Mouse (Mus musculus): ENCODE results near the gene Cpeb2. TPM values are rescaled to one million over a fixed set of nuclear protein-coding genes. Genes with fewer than 3 reads are reported as not detected.

Cpeb2 gene
- total RNA-seq, 2 experiments from 2014 or later, result 28.5 to 31.9 TPM

DNA sequence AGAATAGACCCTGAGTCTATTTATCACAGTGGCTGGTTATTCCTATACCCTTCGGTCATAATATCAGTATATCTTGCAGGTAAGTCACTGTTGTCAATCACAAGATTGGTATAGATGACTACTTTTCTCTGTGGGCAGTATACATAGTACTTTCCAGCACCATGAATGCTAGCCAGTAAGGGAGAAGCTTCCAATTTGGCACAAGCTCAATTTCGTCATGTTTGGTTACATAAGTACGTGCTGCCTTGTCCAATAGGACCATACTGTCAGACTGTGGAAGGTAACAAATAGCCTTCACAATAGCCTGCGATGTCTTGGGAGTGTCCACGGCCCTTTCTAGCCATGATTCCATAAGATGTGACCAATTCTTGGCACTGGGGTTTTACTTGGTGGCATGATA is 67.1 kb downstream of the Cpeb2 start:
- intact Hi-C loops (cut with DNase I), result no loop called here
- DNase-seq, result no peak

DNA sequence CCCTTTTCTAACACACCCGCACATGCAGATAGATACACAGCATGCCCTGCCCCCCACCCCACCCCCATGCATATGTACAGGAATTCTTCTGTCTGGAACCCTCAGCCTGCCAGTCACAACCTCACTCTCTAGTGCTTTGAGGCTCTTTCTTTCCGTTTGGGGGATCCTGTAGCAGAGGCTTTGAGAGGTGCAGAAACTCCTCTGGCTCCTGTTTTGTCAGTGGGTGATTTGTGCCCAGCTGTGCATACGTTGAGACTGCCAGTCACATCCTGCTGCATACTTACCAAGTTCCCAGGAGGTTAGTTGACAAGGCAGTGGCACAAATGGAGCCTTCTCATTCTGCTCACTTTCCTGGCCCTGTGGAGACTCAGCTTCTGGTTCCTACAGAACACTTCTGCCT is 68.0 kb downstream of the Cpeb2 start:
- DNase-seq, result no peak
- intact Hi-C loops (cut with DNase I), result no loop called here

DNA sequence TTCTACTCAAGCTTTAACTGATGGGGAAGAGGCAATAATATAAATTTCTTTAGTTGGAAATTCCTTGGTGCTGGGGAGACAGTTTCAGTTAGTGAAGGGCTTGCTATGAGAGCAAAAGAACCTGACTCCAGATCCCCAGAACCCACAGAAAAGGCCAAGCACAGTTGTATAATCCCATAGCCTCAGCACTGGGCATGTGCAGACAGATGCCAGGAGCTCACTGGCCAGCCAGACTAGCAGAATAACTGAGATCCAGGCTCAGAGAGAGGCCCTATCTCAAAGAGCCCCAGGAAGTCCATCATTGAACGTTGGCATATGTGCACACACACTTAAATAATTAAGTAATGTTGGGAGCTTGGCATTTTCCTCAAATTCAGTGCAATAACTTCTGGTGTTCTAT is 70.5 kb downstream of the Cpeb2 start:
- intact Hi-C loops (cut with DNase I), result no loop called here
- DNase-seq, result no peak

GRCm38 (mm10) chr5:43305449-43305848 is 72.5 kb downstream of the Cpeb2 start:
- no peak for DNase-seq
- intact Hi-C loops (cut with DNase I), result no loop called here

GRCm38 (mm10) chr5:43309961-43310360 is 77.0 kb downstream of the Cpeb2 start:
- intact Hi-C loops (cut with DNase I), result no loop called here
- DNase-seq, result no peak

- intact Hi-C loops (cut with DNase I), result no loop called here
- no peak for DNase-seq
Observed at GRCm38 (mm10) chr5:43324311-43324862, 91.4 kb downstream of the Cpeb2 start.

GRCm38 (mm10) chr5:43325561-43325960 is 92.6 kb downstream of the Cpeb2 start:
- intact Hi-C loops (cut with DNase I), result no loop called here
- DNase-seq, result no peak

DNA sequence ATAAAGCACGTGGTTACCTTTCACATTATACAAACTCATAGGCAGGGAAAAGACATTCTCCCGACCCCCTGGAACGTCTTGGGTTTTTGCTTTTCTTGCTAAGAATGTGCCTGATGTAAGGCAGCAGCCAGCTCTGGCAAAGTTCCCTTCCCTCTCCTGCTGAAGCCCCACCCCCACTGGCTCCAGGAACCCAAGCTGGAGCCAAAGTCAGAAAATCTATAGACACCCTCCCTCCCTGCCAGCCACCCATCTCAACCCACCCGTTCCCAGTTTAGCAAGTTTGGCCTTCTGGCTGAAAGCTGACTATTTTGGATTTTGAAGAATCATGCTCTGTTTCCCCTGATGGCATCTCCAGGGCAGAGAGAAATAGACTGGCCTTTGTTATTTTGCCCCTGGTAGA is 95.6 kb downstream of the Cpeb2 start:
- intact Hi-C loops (cut with DNase I), result no loop called here
- no peak for DNase-seq

- DNase-seq, result no peak
- intact Hi-C loops (cut with DNase I), result no loop called here
Observed at GRCm38 (mm10) chr5:43330260-43330659, 97.3 kb downstream of the Cpeb2 start.

- intact Hi-C loops (cut with DNase I), result no loop called here
- DNase-seq, result no peak
Observed at GRCm38 (mm10) chr5:43334469-43334868, 101.5 kb downstream of the Cpeb2 start.

DNA sequence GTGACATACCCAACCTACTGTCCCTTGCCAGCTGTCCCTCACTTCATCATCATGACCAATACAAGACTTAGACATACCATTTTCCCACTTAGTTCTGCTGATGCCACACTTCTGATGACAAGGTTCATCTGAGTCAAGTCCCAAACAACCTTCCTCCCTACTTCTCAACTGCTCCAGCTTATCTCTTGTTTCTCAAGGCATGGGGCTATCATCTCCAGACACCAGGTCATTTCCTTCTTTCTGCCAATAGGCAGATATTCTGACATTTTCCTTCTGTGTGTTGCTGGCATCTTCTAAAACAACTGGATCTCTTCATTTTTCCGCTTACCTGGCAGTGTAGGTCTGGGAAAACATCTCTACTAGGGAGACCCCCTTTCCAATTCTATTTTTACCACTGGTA is 104.2 kb downstream of the Cpeb2 start:
- no peak for DNase-seq
- intact Hi-C loops (cut with DNase I), result no loop called here

GRCm38 (mm10) chr5:43338771-43339475 is 106.0 kb downstream of the Cpeb2 start:
- intact Hi-C loops (cut with DNase I), result no loop called here
- DNase-seq, result no peak

Measured in heart, postnatal 36 days (tissue).